Mouse (Mus musculus) brain, adult 10 weeks (tissue): ENCODE results near the gene Aunip. TPM values are rescaled to one million over a fixed set of nuclear protein-coding genes. Genes with fewer than 3 reads are reported as not detected.

ENCODE experiments used
- polyA plus RNA-seq: library from polyadenylated mRNA; stranded (reverse); fragments of 350-450 nt; fragmentation: Illumina TruSeq; extraction: RNeasy Lipid Tissue Mini Kit (QIAGEN cat#74804); gene quantifications from one replicate; pipeline ENCODE4 v1.2.3, GENCODE M21; 2015; ENCODE audit warnings: low read depth, low replicate concordance

The Aunip gene
- 0.37 TPM for polyA plus RNA-seq

DNA sequence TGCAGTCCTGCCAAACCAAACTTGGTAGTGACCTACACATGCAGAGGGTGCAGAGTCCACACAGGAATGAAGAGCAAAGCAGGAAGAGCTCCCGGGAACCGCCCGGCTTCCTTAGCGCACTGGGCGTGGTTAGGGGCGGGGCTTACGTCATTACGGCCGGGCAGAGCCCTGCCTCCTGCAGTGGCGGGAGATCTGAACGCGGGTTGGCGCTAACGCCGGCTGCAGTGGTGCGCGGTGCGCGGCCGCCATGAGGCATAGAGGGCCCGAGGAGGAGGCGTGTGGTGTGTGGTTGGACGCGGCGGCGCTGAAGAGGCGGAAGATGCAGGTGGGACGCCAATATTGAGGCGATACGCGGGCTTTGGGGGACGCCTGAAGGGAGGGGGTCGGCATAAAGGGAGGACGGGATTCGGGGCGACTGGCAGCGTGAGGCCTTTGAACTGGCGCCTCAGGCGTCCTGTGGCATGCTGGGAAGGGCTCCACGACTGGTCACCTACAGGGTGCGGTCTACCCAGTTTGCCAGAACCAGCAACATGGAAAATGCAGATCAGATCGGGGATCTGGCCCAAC is at the start of gene Aunip:
Aunip (plus strand) TSS at position 155 of the 567 bp plus-strand sequence.

DNA sequence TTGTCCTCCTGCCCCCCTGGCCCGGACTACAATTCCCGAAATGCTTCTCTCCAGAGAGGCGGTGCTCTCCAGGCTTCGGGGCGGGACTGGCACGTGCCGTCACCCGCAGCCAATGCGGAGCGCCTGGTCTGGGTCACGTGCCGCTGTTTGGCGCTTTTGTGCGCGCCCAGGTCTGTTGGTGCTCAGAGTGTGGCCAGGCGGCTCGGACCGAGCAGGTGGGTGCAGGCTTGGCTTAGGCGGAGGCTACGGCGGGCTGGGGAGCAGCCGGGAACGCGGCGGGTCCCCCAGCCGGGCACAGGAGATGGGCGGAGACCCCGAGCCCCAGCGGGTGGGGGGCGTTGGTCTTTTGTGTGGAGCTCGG is 42.6 kb upstream of the Aunip start, which contains the start of gene Stmn1:
Stmn1 (plus strand) TSS at position 106 of the 361 bp plus-strand sequence.

DNA sequence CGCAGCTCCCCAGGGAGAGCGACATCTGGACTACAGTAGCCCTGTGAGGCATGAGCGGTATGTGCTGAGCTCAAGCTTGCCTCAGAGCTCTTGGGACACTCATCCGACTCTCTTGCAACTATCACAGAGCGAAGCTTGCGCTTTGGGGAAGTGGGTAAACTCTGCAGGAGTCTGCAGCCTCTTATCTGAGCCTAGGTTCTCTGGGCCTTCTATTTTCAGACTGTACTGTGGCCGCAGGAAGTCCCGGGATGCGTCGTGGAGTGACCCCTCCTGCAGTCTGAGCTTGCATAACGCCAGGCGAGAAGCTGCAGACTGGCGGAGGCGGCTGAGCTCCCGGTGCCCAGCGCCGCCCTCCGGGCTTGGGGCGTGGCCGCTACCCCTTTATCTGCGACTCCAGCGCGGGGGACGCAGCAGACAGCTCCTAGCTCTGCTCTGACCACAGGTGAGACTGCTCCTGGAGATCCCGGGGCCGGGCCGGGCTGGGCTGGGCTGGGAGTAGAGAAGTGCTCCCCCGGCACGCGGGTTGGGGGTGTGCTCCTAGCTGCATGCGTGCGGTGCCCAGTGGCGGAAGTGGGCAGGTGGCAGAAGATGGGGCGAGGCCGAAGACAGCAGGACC is 14.1 kb upstream of the Aunip start, which contains the start of gene Paqr7:
Paqr7 (plus strand) TSS at position 103 of the 616 bp plus-strand sequence.

GRCm38 (mm10) chr4:134534932-134535786 is 24.4 kb downstream of the Aunip start, which contains the start of gene Mtfr1l:
Gene Mtfr1l, minus strand, starts transcription at chr4:134535387.

GRCm38 (mm10) chr4:134551494-134552316 is 40.9 kb downstream of the Aunip start, which contains the start of gene Selenon:
Gene Selenon, minus strand, starts transcription at chr4:134552166.

Other genes with a start within 250 kb of the Aunip start
- 11.7 TPM for gene Pdik1l, start 223.1 kb upstream of the Aunip start, polyA plus RNA-seq
- gene Trim63, start 195.9 kb upstream of the Aunip start, polyA plus RNA-seq: not detected
- not detected for gene Slc30a2, start 167.8 kb upstream of the Aunip start, polyA plus RNA-seq
- gene Extl1, start 127.1 kb upstream of the Aunip start, polyA plus RNA-seq: 32.5 TPM
- gene Pafah2, start 114.7 kb upstream of the Aunip start, polyA plus RNA-seq: 6.1 TPM
- gene Stmn1, start 42.7 kb upstream of the Aunip start, polyA plus RNA-seq: 1,473 TPM
- gene Paqr7, start 14.3 kb upstream of the Aunip start, polyA plus RNA-seq: 74.5 TPM
- gene Mtfr1l, start 24.4 kb downstream of the Aunip start, polyA plus RNA-seq: 76.0 TPM
- gene Selenon, start 41.2 kb downstream of the Aunip start, polyA plus RNA-seq: 15.5 TPM
- 17.8 TPM for gene Man1c1, start 193.3 kb downstream of the Aunip start, polyA plus RNA-seq